Mouse (Mus musculus): Measurements from ENCODE around the gene Olfr648. TPM values are rescaled to one million over a fixed set of nuclear protein-coding genes. Genes with fewer than 3 reads are reported as not detected.

Gene Olfr648
- total and polyA plus RNA-seq, 3 experiments: not detected

DNA sequence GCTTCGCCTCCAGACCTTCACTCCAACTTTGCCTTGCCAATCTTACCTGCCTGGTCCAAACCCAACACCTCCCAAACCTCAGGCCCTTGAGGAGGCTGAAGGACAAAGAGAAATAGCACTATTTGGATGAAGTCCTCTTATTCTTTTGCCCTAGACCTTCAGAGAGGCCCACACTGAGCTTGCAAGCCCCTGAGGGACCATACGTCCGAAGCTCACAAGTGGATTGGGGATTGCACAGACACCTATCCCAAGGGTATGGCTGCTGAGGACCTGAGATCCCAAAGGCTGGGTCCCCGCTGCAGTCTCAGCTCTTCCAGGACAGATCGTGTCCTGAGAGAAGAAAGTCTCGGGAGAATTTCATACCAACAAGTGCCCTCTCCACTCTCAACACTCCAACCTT, 12.7 kb upstream of the Olfr648 start, which contains the start of gene Olfr649:
Gene Olfr649 (minus strand): TSS at position 101 of the 400 bp plus-strand sequence.
- Histone ChIP-seq H3K9ac (ENCODE audit: insufficient read depth, low read depth) (no peak within 1 kb of the TSS), H3K4me1 (ENCODE audit: control insufficient read depth in 1 of 2, insufficient read depth in 2 of 2) (no peaks in the 10 kb centered on the region), H3K27me3 (replicated peaks) (no peaks in the 10 kb centered on the region), H3K9me3 (replicated peaks; ENCODE audit: low read length) (no peaks in the 10 kb centered on the region), H3K4me3 (replicated peaks in 1 of 3; ENCODE audit: low read depth in 2 of 3, low read length in 2 of 3, poor library complexity in 1 of 3) (no peak within 1 kb of the TSS), H3K79me2 (replicated peaks; ENCODE audit: control insufficient read depth, extremely low read depth, insufficient read depth, poor library complexity, severe bottlenecking) (no peaks in the 10 kb centered on the region), H3K36me3 (replicated peaks in 1 of 2; ENCODE audit: control insufficient read depth in 1 of 2, insufficient read depth in 1 of 2, low read length in 1 of 2) (no peaks in the 10 kb centered on the region), H3K4me2 (ENCODE audit: insufficient read depth, low read depth, poor library complexity, severe bottlenecking) (no peak within 1 kb of the TSS), H3K27ac (ENCODE audit: insufficient read depth, low read depth) (no peak within 1 kb of the TSS)
- TF ChIP-seq CHD1 (IDR thresholded peaks at IDR 0.05; ENCODE audit: low read depth, low read length) (no peak), EP300 (IDR thresholded peaks at IDR 0.05; ENCODE audit: low read length) (no peak), GABPA (IDR thresholded peaks at IDR 0.05; ENCODE audit: insufficient replicate concordance, low read depth, low read length) (no peak), MYC (IDR thresholded peaks at IDR 0.05; ENCODE audit: low read depth, low read length) (no peak), CTCF (conservative IDR thresholded peaks at IDR 0.05 in 1 of 2, IDR thresholded peaks at IDR 0.05 in 1 of 2; ENCODE audit: low read depth in 2 of 2, low read length in 2 of 2) (no peak)
- dilution Hi-C loops (cut with MboI; ENCODE audit: extremely low pct_ligation_motif_present, extremely low pct_unique_long_range_greater_than_20kb, low sequenced_read_pairs) (no loop called here), in situ Hi-C loops (cut with MboI; ENCODE audit: low pct_ligation_motif_present, low pct_unique_long_range_greater_than_20kb, low sequenced_read_pairs) (loop anchor here (25.0 kb wide), 1 partner anchor 484 kb away; the partner anchor contains the start of gene Olfr243)
- DNase-seq (ENCODE audit: extremely low read depth): no peak

DNA sequence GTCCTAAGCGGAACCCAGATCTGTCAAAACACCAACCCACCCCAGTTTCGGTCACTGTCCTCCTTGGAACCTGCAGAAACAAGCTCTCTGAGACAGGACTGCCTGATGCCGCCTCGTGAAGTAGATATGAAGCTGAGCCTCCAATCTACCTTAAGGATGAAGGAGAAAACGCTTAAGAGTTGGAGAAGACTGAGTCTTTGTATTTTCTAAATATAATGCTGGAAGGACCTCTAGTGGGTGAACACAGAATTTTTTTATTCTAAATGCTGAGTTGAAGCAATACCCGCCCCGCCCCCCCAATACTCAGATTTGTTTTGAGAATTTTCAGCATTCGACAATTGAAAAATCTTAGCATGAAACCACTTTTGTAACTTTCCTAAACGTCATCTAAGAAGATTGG, 8.1 kb upstream of the Olfr648 start:
- Histone ChIP-seq H3K79me2 (replicated peaks; ENCODE audit: control insufficient read depth, extremely low read depth, insufficient read depth, poor library complexity, severe bottlenecking) (no peaks in the 10 kb centered on the region), H3K4me3 (replicated peaks in 1 of 3; ENCODE audit: low read depth in 2 of 3, low read length in 2 of 3, poor library complexity in 1 of 3) (no peak overlapping the region), H3K9me3 (replicated peaks; ENCODE audit: low read length) (no peaks in the 10 kb centered on the region), H3K27me3 (replicated peaks) (no peaks in the 10 kb centered on the region), H3K9ac (ENCODE audit: insufficient read depth, low read depth) (no peak overlapping the region), H3K4me1 (ENCODE audit: control insufficient read depth in 1 of 2, insufficient read depth in 2 of 2) (no peaks in the 10 kb centered on the region), H3K27ac (ENCODE audit: insufficient read depth, low read depth) (no peak overlapping the region), H3K36me3 (replicated peaks in 1 of 2; ENCODE audit: control insufficient read depth in 1 of 2, insufficient read depth in 1 of 2, low read length in 1 of 2) (no peaks in the 10 kb centered on the region), H3K4me2 (ENCODE audit: insufficient read depth, low read depth, poor library complexity, severe bottlenecking) (no peak overlapping the region)
- DNase-seq (ENCODE audit: extremely low read depth): peak; percentile 12
- in situ Hi-C loops (cut with MboI; ENCODE audit: low pct_ligation_motif_present, low pct_unique_long_range_greater_than_20kb, low sequenced_read_pairs): loop anchor here (25.0 kb wide), 1 partner anchor 479 kb away; the partner anchor contains the start of gene Olfr243
- peak in 1 of 2 experiments; percentile 41; a peak in 2 of 4 replicates for TF ChIP-seq CTCF (conservative IDR thresholded peaks at IDR 0.05 in 1 of 2, IDR thresholded peaks at IDR 0.05 in 1 of 2; ENCODE audit: low read depth in 2 of 2, low read length in 2 of 2)
- TF ChIP-seq HCFC1 (IDR thresholded peaks at IDR 0.05; ENCODE audit: low read depth, low read length): no peak
- no peak for TF ChIP-seq BHLHE40 (IDR thresholded peaks at IDR 0.05; ENCODE audit: low read depth, low read length)
- peak; percentile 50 for TF ChIP-seq RAD21 (IDR thresholded peaks at IDR 0.05; ENCODE audit: low read depth, low read length)
- no peak for TF ChIP-seq E2F4 (IDR thresholded peaks at IDR 0.05; ENCODE audit: insufficient replicate concordance, low read depth, low read length)
- TF ChIP-seq UBTF (IDR thresholded peaks at IDR 0.05; ENCODE audit: low read depth, low read length): no peak
- TF ChIP-seq MAFK (IDR thresholded peaks at IDR 0.05; ENCODE audit: insufficient replicate concordance, low read length): no peak
- TF ChIP-seq CHD1 (IDR thresholded peaks at IDR 0.05; ENCODE audit: low read depth, low read length): no peak
- no peak for TF ChIP-seq MXI1 (IDR thresholded peaks at IDR 0.05; ENCODE audit: low read depth, low read length)
- TF ChIP-seq POLR2AphosphoS2 (IDR thresholded peaks at IDR 0.05; ENCODE audit: low read depth, low read length): no peak
- TF ChIP-seq CHD2 (IDR thresholded peaks at IDR 0.05; ENCODE audit: low read length): no peak
- no peak for TF ChIP-seq ELF1 (IDR thresholded peaks at IDR 0.05; ENCODE audit: low read depth, low read length)
- TF ChIP-seq ZKSCAN1 (IDR thresholded peaks at IDR 0.05; ENCODE audit: borderline replicate concordance, low read depth, low read length): no peak
- no peak for TF ChIP-seq NRF1 (IDR thresholded peaks at IDR 0.05; ENCODE audit: low read depth, low read length)
- dilution Hi-C loops (cut with MboI; ENCODE audit: extremely low pct_ligation_motif_present, extremely low pct_unique_long_range_greater_than_20kb, low sequenced_read_pairs): no loop called here

Measured in CH12.LX (cell line).